Mouse (Mus musculus) subcutaneous adipose tissue, adult 2 months (tissue): ENCODE data around the gene Mis18bp1. TPM values are rescaled to one million over a fixed set of nuclear protein-coding genes. Genes with fewer than 3 reads are reported as not detected.

Experiments used
- polyA plus RNA-seq: library from polyadenylated mRNA; depleted of rRNA; stranded (reverse); fragments of >200 nt; gene quantifications from 2 replicates; pipeline ENCODE4 v1.2.3, GENCODE M21; 2012; ENCODE audit warnings: low replicate concordance; rRNA removed

The Mis18bp1 gene
- 0.06 and 0.85 TPM in 2 replicates for polyA plus RNA-seq

GRCm38 (mm10) chr12:65172021-65172951, at the start of gene Mis18bp1:
Gene Mis18bp1, minus strand, starts transcription at chr12:65172604.

Other genes starting within 250 kb of the Mis18bp1 start
- 3.0 and 4.2 TPM in 2 replicates for gene Klhl28, start 207.1 kb downstream of the Mis18bp1 start, polyA plus RNA-seq
- 4.4 and 7.6 TPM in 2 replicates for gene Togaram1, start 206.8 kb downstream of the Mis18bp1 start, polyA plus RNA-seq
- gene Prpf39, start 136.3 kb downstream of the Mis18bp1 start, polyA plus RNA-seq, result 9.7 and 17.0 TPM in 2 replicates
- 26.1 and 35.1 TPM in 2 replicates for gene Fkbp3, start 98.6 kb downstream of the Mis18bp1 start, polyA plus RNA-seq
- gene Fancm, start 97.0 kb downstream of the Mis18bp1 start, polyA plus RNA-seq, result 2.6 and 2.8 TPM in 2 replicates
- gene Wdr20rt, start 52.9 kb upstream of the Mis18bp1 start, polyA plus RNA-seq, result not detected in 2 replicates